Mouse (Mus musculus) adrenal gland, postnatal 36 days (tissue): ENCODE measurements around the gene Pigu. TPM values are rescaled to one million over a fixed set of nuclear protein-coding genes. Genes with fewer than 3 reads are reported as not detected.

Experiments used
- DNase-seq, 2 experiments: peaks; one replicate each; pipeline ENCODE4 v3.0.0; 2021; ENCODE audit warnings: mixed read lengths in 1 of 2
- total RNA-seq, 2 experiments: library from RNA; stranded (reverse); gene quantifications; 2 replicates each; pipeline ENCODE4 v1.2.3; 2021

The Pigu gene
- total RNA-seq, 2 experiments from 2014 or later, result 34.4 to 40.9 TPM

DNA sequence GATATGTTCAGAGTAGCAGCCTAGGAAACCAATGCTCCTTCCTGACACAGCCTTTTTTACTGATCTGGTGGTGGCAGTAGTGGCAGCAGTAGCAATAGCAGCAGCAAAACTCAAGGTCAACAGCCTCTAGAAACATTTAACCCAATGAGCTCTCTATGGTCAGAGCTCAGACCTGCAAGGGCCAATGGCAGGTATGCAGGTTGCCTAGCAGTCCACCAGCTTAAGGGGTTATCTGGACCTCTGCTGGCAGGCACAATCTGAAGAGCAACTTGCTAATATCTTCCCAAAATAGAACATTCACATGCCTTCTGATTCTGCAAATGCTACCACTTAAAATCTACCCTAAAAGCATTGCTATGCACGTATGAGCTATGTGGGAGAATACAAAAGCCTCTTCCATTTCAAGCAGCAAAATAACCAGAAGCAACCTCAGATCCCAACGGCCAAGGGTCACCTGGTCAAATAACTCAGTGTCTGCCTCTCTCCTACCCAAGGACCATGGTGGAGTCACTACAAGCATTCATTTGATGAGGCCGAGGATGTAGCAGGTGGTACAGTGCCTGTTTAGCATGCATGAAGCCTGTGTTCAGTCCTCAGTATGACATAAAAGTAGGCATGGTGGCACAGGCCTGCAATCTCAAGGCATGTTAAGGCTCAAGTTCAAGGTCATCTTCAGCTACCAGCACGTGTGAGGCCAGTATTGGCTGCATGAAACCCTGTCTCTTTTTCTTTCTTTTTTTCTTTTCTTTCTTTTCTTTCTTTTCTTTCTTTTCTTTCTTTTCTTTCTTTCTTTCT is 69.6 kb downstream of the Pigu start:
- DNase-seq, result no peak

DNA sequence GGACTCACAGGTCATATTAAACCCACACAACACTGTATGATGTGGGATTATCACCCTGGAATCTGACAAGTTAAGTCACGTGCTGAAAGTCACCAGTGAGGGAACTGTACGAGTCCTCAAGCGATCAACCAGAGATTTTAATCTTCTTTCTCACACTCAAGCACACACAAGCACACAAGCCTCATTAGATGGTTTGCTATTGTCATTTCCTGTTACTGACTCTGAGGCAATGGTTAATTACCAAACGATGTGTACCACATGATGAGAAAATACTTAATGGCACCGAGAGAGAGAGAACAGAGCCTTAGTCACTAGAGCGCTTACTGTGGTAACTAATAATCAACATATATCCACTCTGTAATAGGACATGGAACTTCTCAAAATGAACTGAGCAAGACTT is 71.5 kb downstream of the Pigu start:
- DNase-seq, result no peak

DNA sequence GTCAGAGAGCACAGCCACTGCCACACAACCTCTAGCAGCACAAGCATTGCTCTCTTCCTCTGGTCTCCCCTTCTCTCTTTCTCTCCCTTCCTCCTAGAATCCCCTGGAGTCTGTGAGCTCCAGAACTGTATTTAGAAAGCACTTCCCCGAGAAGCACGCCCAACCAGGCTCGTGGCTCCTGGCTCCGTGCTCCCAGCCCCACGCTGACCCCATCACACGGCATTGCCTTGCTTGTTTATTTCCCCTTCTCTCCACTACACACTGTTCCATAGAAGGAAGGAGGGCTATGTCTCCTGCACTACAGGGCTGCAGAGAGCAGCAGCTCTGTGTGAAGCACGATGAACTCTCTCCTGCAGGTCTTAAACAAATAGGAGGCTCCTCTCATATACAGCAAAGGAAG is 72.6 kb downstream of the Pigu start:
- no peak for DNase-seq

DNA sequence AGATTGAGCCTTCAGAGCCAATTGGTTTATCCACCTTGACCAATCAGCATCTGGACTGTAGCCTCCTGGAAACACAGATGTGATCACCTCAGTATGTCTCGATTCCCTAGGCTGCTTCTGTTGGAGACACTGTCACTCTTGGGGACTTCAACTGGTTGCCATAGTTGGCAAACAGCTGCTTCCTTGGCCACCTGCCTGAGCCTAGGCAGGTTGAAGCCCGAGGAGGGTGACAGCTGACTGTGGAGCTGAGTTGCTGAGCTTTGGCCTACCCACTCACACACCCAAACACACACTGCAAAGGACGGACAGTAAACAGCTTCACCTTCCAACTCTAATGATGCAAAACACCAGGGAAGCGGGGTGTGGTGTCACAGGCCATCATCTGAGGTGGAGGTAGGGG is 73.4 kb downstream of the Pigu start:
- DNase-seq, result peak in 1 of 2 experiments; percentile 35

DNA sequence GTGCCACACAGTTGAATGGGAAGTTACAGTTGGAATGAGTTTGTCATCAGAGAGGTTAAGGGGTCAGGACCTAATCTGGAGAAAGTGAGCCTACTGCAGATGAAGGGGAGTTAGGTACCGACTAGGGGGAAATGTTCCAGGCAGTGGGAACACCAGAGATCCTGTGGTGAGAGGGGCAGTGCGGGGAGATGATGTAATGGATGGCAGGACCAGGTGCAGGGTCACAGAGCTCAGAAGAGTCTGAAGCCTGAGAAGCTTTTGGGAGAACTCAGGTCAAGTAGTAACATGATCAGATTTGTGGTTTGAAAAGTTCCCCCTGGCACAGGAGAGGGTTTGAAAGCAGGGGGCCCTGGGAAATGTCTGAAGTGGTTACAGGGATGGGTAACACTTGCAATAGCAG is 77.1 kb downstream of the Pigu start:
- no peak for DNase-seq

DNA sequence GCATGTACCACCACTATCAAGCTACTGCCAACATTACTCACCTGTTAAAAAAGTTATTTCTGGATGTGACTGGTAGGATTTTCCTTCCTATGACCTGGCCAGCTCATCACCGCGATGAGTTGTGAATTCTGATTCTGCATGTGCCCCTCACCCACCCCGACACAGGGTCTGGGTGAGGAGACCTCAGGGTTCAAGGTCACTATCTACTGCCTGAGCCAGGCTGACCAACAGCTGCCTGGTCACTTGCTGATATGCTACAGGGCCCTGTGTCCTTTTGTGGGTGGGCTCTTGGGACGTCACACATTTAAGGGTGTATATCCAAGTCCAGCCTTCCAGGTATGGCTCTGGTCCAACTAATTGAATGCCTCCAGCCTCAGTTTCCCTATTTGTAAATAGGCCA is 78.1 kb downstream of the Pigu start:
- DNase-seq, result no peak

DNA sequence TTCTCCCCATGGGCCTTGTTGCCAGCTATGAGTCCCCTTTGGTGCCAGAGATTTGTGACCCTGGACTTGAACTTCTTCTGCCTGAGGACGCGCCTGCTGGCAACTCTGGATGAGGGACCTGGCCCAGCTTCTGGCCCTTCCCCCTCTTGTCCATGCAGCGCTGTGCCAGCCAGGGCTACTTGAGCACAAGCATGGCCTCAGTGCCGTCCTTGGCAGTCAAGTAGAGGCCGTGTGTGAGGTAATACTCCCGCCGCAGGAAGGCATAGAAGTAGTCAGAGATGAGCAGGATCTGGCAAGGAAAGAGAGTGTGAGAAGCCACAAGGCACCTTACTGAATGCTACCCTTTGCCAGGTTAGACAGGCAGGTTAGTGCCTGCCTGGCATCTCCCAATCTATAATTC is 78.9 kb downstream of the Pigu start:
- peak; percentile 89 to 93 for DNase-seq

DNA sequence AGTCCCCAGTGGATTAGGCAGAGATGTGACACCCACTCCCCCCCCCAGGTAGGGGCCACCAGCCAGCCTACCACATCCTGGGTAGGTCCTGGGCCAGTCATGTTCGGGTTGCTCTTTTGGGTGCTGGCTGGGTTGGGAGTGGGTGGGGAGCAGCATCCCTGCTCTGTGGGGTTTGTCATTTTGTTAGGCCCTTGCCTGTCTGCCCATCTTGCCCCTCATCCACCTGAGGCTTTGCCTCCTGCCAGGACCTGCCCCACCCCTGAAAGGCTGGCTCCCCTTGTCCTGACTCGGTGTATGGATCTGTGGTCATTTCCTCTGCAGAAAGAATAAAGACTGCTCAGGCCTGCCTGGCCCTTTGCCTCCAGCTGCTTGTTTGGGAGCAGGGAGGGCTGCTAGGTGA is 79.5 kb downstream of the Pigu start:
- DNase-seq, result peak; percentile 22 to 27

DNA sequence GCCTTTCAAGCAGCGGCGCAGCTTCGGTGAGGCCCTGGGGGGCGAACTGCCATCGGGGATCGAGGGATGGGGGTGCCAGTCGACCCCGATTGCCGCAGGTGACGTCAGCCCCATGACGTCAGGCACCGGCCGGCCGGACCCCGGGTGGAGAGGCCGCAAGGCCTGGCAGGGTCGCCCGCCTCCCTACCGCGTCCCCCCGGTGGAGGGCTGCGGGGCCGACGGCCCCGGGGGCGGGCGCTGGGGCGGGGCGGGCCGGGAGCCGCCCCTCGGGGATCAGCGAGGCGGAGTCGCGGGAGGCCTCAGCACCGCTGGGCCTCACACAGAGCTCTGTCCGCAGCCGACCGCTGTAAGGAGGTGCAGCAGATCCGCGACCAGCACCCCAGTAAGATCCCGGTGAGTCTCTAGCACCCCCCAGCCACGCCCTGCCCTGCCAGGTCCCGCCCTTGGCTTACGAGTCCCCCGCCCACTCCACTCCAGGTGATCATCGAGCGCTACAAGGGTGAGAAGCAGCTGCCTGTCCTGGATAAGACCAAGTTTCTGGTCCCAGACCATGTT is 80.5 kb downstream of the Pigu start:
- DNase-seq, result peak; percentile 84

DNA sequence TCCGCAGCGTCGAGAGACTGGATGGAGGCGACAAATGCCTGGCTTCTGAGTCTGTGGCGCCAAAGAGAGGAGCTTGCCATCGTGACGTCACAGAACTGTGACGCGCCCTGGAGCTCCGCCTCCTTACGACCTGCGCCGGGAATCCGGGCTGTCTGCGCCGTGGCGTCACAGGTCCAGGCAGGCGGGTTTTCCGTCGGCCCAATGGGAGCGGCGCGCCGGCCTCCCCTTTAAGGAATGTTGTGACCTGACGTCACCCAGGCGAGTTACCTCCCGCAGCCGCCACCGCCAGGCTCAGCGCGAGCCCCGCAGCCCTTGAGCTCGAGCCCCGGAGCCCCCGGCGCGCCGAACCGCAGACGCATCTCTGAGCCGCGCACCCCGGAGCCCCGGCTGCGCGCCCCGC is 81.0 kb downstream of the Pigu start, which contains the start of gene Map1lc3a:
Map1lc3a (plus strand) TSS at position 103 of the 400 bp plus-strand sequence.
- peak; percentile 96 to 98 for DNase-seq

DNA sequence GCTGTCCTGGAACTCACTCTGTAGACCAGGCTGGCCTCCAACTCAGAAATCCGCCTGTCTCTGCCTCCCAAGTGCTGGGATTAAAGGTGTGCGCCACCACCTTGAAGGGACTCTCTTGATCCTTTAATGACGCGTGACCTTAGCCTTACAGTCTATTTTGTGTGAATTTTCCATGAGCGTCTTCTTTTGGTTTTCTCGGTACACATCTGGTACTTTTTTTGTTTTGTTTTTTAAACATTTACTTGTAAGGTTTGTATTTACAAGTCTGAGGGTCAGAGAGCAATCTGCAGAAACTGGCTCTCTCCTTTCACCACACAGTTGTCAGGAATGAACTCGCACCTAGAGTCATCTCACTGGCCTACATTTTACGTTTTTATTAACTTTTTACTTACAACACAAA is 83.6 kb downstream of the Pigu start:
- DNase-seq, result no peak

DNA sequence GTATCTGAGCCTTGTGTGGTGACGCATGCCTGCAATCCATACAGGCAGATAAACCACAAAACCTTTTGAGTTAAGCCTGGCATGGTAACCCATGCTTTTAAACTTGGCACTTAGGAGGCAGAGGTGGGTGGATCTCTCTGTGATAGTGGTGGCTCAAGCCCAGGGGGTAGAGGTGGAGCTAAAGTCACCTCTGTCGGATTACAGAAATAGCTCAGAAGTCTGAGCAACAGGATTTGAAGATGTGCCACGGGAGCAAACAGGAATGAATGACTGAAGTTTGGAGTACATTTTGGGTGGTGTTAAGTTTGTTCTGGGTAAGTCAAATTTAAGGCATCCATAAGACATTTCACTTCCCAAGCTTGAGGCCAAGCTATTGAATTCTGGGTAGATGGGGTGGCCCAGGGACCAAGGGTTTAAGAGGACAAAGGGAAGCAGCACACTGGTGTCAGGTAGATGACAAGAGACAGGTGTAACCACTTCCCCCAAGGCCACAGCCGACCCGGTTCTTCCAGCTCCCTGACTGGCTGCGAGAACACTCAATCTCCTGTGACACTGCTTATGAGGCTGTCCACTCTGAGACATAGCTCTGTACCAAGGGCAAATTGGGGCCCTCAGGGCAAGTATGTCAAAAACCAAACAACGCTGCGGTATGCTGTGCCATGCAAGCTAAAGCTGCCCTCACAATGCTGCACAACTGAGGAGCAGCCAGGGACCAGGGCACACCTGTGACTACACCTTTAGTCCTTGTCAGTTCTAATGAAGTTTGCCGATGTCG is 84.6 kb downstream of the Pigu start:
- DNase-seq, result no peak

DNA sequence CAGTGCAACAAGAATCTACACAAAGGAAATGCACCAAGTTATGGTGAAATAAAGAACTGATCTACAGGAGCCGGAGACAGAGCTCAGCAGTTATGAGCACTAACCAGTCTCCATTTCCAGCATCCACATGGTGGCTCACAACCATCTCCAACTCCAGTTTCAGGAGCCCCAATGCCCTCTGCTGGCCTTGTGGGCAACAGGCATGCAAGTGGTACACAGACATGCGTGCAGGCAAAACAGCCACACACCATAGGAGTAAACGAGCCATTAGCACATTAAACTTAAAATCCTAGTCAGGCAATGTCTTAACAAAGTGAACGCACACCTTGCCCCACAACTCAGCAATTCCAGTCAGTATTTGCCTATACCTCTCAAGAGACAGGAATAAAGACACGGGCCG is 85.3 kb downstream of the Pigu start:
- DNase-seq, result no peak

DNA sequence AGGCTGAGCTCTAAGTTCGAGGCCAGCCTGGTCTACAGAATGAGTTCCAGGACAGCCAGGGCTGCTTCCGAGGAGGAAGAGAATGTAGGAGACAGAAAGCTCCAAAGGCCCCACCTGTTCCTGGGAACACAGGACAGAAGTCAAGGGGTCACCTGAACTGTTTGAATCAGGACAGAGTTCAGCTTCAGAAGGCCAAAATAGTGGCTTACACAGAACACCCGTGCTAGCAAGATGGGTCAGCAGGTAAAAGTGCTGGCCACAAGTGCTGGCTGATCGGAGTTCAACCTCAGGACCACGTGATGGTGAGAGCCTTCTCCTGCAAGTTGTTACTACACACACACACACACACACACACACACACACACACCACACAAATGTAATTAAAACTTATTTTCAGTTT is 90.3 kb downstream of the Pigu start:
- DNase-seq, result no peak

DNA sequence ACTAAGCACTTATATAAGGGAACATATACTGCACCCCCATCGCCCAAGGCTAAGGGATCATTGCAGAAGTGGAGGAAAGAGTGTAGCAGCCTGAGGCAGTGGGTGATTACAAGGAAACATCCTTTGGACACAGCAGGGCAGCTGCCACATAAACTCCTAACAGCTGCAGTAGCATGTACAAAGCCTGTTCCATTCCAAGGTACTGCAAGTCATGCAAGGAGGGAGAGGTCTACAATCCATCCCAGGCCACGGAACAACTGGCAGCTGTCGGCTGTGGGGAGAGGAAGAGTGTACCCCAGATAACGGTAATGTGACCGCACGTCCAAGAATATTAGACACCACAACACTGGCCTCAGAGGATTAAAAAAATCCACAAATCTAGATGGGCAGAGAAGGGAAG is 91.7 kb downstream of the Pigu start:
- DNase-seq, result no peak

DNA sequence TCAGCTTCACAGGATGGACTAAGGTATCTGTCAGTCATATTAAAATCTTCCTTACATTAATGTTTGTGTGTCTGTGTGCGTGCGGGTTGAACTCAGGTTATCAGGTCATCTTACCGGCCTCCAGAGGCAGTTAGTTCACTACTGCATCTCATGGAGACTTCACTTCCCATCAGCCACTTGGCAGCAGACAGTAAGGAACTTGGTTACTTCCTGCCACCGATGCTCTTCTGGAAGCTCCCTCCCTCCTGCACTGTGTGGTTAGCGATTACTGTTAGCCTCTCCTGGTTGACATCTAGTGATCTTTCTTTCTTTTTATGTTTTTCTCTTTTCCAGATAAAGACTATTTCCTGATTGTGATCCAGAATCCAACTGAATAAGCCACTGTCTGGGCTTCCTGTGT is 107.6 kb downstream of the Pigu start:
- no peak for DNase-seq

DNA sequence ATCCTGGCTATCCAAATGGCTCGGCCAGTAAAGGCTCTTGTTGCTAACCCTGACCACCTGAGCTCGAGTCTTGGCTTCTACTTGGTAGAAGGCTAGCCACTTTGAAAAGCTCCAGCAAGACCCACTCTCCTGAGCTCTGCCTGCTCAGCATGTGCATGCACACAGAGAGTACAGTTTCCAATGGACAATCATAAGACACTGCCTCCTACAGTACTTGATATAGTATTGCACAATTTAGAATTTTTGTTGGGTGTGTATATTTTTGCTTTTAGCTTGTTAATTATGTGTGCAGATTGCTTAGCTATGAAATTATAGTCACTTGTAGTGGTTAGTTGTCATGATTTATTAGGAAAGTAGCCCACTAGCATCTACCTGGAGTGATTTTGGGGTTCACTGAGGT is 108.5 kb downstream of the Pigu start:
- no peak for DNase-seq

DNA sequence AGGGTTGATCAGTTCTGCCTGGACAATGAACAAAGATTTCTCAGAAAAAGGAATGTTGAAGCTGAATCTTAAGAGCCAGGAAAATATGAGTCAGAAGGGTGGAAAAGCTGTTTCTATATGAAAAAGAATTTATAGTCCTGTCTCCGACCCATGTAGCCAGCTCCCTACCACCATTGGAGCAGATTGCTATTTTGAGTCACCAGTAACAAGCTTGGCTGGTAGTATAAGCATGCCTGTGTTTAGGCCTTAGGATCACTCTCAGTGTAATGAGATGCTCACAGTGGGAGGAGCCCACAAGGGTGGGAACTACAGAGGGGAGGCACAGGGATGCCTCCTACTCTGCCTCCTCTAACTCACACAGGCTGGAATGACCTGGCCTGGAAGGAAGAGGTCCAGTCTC is 109.0 kb downstream of the Pigu start:
- no peak for DNase-seq

DNA sequence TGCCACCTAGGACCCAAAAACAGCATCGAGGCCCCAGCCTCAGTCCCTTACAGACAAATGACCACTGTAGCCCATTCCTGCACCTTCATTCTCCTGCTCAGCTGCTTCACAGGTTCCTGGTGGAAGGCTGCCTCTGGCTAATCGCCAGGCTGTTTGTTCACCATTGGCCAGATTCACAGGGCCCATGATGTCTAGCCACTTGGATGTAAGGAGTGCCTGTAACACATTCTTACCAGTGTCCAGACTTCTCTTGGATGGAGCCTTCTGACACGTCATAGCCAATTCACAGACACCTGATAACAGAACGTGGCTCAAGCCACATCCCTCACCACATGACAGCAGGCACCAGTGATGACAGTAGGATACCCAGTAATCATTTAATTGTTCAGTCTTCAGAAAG is 111.0 kb downstream of the Pigu start:
- DNase-seq, result peak in 1 of 2 experiments; percentile 30

DNA sequence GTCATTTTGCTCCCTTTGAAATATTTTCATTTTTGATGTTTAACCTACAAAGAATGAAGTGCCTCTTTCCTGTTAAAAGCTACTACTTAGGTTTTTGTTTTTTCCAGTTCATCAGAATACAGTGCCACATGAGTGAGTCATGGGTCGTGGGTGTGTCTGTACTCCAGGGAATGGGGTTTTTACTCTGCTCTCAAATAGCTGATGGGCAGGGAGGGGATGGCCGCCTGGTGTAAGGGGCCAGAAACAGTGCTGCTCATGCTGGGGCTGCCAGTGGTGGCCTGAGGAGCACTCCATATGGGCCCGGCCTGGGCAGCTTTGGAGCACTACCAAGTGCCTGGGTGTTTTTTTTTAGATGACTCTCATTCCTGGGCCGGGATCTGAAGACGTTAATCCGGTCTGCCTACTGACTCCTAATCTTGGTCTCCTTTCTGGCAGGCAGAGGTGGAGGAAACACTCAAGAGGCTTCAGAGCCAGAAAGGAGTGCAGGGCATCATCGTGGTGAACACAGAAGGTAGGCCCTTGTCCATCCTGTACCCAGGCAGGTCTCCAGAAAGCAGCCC is 114.9 kb downstream of the Pigu start:
- peak; percentile 58 to 65 for DNase-seq

DNA sequence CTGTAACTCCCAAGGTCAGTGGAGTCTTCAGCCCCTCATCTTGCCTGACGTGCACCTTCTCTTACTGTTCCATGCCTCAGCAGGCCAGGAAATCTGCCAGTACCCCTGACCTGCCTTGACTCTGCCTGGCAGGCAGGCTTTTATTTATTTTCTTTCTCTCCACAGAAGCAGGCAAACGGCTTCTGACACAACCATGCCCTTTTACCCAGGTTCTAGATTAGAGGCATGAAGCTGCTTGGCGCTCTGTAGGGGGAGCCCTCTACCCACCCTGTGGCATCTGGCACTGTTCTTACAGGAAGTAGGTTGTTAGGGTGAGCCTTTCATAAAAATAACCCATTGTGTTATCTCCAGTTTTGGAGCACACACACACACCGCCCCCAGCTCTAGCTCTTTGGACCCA is 116.3 kb downstream of the Pigu start:
- DNase-seq, result peak; percentile 82 to 83

DNA sequence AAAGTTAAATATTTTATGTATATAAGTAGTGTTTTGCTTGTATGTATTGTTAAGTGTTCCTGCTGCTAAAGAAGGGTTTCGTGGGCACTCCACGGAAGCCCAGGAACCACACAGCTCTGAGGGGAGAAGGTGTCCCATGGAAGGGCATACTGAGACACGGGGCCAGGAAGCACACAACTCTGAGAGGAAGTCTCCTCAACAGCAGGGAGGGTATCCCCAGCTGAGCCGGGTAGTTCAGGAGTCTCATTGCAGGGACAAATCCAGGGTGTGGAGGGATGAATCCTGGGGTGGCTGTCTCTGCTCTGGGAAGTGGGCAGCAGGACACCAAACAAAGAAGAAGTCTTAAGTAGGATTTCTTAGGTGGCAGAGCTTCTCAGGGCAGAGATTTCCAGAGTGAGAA is 120.0 kb downstream of the Pigu start:
- peak in 1 of 2 experiments; percentile 22 for DNase-seq
